Mouse (Mus musculus): Measurements from ENCODE around the gene Susd2.

Susd2 gene

DNA sequence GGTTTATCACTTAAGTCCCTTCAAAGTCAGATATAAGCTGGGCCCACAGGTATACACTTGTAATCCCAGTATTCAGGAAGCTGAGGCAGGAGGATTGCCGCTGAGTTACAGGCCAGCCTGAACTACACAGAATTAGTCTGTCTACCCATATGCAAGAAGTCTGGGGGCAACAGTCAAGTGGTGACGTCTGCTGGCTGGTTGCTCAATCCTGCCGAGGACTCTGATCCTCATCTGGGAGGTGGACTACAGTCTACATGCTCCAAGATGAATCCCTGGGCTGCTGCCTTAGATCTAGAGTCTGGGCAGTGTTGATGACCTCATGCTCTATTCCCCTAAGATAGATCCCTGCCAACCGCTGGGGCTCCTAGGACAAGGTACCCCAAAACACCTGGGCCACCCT, 10.2 kb upstream of the Susd2 start:
- no peak for DNase-seq (ENCODE audit: low spot score)

GRCm38 (mm10) chr10:75651381-75652068, 7.7 kb upstream of the Susd2 start:
- DNase-seq (ENCODE audit: low spot score): no peak

DNA sequence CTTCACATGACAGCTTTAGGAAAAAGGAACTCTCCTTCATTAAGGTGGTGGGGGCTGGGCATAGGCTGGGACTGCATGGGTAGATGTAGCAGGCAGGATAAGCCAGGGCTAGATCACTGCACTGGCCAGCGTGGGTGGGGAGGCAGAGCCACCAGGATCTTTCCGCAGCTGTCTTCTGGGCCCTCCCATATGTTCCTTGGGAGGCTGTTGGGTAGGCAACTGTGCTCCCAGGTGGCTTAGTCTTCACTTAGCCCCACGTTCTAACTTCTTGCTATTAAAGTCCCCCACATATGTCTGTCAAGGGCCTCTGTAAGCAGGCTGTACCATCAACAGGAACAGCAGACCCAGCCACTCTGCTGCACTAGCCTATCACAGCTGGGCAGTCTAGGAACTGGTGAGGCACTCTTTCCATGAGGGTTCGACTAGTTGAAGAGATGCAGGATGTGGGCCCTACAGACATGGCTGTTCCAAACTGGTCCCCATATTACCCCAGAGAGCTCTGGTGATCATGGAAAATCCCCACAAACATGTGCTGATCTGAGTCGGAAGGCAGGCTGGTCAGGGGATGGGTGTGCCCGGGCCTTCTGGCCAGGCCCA, 6.6 kb upstream of the Susd2 start:
- no peak for DNase-seq (ENCODE audit: low spot score)

GRCm38 (mm10) chr10:75649406-75649995, 5.7 kb upstream of the Susd2 start:
- DNase-seq (ENCODE audit: low spot score): no peak

DNA sequence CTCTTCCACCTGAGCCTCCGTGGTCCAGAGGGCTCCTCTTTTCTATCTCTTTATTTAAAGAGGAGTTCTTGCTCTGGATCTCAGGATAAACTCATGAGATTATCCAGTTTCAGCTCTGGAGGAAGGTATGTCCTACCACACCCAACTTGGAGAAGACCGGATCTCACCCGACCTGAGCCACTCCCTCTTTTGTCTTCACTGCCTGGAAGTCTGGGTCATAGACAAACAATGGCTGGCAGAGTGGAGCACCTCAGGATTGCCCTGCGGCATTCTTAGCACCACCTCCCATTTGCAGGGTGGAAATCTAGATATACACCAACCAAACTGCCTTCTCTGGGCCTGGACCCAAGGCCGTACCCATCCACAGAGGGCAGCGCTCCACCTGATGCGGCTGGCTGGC, 5.2 kb upstream of the Susd2 start:
- no peak for DNase-seq (ENCODE audit: low spot score)

- no peak for DNase-seq (ENCODE audit: low spot score)
Measured at GRCm38 (mm10) chr10:75648091-75648490, 4.3 kb upstream of the Susd2 start.

DNA sequence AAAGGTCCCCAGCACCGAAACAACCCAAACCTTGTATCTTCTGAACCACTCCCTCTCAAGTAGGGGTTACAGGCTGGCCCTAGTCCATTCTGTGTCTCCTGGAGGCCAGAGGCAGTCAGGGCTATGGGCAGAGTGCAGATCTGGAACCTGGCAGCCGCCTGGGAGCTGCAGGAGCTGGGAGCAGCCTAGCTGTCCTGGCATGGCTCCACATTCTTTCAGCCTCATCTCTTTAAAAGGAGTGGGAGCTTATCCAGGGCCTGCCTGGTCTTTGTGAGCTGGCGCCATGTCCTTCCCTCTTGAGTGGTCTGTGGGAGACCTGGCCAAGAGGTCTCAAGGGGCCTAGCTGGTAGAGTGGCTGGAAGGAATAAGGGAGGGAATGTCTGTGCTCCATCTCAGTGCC, 3.6 kb upstream of the Susd2 start:
- DNase-seq (ENCODE audit: low spot score): no peak

DNA sequence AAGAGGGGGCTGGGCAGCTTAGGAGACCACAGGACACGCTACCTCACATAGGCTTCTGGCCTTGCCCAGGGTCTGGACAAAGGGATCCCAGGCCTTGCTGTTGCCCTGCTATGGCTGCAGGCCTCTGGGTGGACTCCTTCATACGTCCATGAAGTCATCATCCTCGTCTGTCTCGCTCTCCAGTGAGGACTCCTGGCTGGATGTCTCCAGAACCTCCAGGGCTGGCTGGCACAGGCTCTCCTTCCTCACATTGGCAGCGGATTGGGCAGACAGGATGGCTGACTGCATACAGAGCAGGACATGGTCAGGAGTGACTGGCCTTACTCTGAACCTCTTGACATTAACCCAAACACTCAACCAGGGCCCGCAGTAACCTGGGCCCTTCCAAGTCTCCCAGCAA, 2.6 kb upstream of the Susd2 start:
- no peak for DNase-seq (ENCODE audit: low spot score)

DNA sequence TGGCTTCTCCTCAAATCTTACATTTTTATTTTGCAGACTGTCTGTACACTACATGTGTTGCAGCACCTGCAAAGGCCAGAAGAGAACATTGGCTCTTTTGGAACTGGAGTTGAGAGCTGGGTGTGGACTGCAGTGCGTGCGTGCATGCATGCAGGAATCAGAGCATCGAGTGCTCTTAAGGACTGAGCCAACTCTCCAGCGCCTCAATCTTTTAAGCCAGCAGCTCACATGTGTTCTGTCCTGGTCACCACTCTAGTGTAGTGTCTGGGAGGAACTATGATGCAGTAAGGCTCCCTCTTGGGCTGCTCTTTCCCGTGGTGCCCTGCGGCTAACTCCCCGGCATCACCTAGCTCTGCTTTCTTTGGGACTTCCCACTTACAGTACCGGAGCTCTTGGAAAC, 1.8 kb upstream of the Susd2 start:
- no peak for DNase-seq (ENCODE audit: low spot score)

DNA sequence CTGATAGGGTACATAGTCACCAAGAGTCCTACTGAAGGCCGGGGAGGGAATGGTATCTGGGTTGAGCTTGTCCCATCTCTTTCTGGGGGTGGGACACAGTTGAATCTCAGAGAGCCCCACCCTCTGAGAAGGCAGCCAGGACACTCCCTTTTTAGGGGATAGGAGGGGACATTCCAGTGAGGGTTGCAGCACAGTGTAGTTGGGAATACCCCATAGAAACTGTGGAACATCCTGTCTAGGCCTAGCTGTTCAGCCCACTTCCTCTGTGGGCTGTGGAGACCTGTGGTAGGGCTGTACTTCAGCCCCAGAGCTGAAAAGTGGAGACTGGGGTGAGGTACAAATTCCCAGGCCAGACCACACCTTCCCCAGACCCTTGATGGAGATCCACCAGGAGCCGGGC, 917 bp downstream of the Susd2 start:
- DNase-seq (ENCODE audit: low spot score): no peak

DNA sequence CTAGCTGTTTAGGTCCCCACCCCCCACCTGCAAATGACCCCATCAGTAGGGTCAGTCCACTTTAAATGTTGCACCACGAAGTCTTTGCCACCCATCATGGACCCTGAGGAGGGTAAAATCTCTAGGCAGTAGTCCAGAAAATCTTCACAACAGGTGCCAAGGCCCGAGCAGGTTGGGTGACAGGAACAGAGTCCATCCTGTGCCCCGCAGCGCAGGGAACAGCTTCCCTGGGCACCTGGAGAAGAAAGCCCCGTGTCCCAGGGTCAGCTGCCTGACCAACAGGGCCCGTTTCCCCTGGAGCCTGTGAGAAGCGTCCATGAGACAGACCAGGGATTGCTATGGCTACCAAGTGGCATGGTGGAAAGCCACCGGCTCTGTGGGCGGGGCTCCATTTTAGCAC, 1.4 kb downstream of the Susd2 start:
- no peak for DNase-seq (ENCODE audit: low spot score)

DNA sequence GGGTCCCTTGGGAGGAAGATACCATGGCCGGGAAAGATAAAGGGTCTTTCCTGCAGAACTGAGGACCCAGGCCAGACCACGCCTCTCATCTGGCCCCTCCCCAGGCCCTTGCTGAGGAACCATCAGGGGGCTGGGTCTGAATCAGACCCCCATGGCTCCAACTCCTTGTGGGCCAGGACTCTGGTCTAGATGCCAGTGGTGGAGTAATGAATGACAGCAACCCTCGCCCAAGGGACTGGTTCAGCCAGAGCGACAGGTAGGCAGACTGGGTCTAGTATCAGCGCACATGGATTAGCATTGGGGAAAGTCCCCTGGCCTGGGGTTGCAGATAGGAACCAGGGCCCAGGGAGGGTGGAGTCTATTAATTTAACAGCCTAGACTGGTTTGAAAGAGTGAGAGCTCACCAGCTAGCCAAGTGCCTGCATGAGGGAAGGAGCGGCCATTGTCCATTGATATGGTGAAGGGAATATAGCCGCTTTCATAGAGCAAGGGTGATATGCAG, 2.0 kb downstream of the Susd2 start:
- no peak for DNase-seq (ENCODE audit: low spot score)

GRCm38 (mm10) chr10:75637711-75638110, 6.1 kb downstream of the Susd2 start:
- peak; percentile 7 for DNase-seq (ENCODE audit: low spot score)

GRCm38 (mm10) chr10:75636084-75636786, 7.6 kb downstream of the Susd2 start:
- no peak for DNase-seq (ENCODE audit: low spot score)

- DNase-seq (ENCODE audit: low spot score): peak; percentile 21
Measured at GRCm38 (mm10) chr10:75635693-75636055, 8.1 kb downstream of the Susd2 start.

DNA sequence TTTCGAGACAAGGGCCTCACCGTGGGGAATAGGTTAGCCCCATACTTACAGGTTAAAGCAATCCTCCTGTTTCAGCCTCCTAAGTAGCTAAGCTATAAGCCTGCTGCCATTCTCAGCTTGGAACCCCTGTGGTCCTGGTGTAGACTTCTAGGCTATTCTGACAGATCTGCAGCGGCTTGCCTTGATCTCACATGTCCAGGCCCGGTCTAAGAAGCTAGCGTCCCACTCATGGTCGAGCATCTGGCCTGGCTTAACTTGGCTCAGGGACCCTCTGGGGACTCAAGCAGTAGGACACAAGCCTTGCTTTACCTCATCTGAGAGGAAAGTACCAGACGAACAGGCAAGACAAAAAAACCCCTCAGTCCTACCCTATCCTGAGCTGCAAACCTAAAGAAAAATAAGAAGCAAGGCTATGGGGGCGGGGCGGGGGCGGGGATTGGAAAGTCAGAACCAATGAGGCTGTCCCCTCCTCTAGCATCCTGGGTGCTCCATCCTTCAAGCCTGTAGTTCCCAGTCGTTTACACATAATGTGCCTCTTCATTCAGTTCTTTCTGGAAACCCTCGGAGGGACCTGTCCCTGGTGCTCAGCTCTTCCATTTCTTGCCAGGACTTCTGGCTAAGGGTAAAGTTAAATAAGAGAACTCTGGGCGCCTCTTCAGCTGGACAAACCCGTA, 8.7 kb downstream of the Susd2 start:
- no peak for DNase-seq (ENCODE audit: low spot score)

- no peak for DNase-seq (ENCODE audit: low spot score)
Measured at GRCm38 (mm10) chr10:75634610-75635009, 9.2 kb downstream of the Susd2 start.

- no peak for DNase-seq (ENCODE audit: low spot score)
Measured at GRCm38 (mm10) chr10:75633576-75634139, 10.2 kb downstream of the Susd2 start.

DNA sequence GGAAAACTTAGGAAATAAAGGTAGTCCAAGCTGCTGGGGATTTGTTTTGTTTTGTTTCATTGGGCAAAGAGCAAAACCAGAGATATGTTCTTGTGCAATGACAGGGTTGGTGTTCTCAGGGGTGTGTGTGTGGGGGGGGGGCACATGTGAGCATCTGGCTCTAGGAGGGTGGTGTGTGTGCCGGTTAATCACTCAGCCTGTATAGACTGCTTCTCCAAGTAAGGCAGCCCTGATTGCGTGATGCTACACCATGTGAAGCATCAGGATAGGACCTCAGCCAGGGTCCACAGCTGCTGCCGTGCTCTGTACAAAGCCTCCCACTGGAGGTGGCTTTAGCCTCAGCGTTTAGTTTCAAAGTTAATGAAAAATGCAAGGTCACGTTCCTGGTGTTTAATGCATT, 10.8 kb downstream of the Susd2 start:
- no peak for DNase-seq (ENCODE audit: low spot score)

DNA sequence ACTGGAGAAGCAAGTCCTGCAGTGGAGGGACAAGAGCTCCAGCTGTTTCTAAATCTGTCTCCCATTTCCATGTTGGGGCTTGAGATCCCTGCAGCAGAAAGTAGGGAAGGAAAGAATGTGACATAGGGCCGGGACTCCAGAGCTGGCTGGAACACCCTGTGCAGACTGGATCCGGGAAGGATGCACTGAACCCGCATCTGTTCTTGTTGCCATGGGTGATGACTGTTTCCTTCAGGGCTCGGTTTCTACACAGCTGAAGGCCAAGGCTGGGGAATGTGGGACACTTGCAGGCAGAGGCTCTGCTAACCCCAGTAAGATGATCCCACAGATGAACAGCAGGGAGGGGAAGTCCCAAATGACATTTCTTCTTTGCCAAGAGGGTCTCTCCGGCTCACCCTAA, 11.2 kb downstream of the Susd2 start:
- no peak for DNase-seq (ENCODE audit: low spot score)

DNA sequence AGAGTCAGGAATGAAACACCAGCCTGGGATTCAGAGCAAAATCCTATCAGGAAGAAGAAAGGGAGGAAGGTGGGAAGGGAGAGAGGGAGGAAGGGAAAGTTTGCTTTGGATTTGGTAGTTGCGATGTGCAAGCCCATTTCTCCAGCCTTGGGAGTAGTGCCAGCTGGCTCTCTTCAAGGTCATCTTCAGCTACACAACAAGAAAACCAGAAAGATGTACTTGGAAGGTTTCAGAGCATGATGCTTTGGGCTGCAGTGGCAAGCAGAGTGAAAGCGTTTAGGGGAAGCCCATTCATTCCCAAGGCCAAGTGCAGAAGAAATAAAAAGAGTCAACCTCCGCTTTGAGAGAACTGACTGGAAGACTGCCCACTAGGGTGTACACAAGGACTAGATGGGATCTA, 16.3 kb downstream of the Susd2 start:
- no peak for DNase-seq (ENCODE audit: low spot score)

DNA sequence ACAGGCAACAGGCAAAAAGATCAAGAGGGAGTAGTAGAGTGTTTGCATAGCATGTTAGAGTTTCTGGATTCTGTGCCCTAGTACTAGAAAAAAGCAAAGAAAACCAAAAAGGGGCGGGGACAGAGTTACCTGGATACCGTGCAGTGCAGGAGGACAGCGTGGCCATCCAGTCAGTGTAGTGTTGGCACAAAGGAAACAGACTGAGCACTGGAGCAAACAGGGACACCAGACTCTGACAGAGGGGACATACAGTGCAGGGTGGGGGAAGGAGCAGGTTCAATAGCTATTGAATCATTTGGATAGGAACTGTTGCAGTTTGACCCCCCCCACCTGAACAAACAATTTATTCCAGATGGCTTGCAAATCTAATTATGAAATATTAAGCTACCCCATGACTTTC, 16.8 kb downstream of the Susd2 start:
- no peak for DNase-seq (ENCODE audit: low spot score)
